Mouse (Mus musculus) cerebral cortex, adult 2 months (tissue): Measurements from ENCODE around the gene Pak7.

Experiments used
- WGBS: fragments of 180-500 bp; shearing (Covaris S2); methylation state at CpG from one replicate; pipeline ENCODE4 v1.1.7; 2018; 5-methylcytosine and 5-hydroxymethylcytosine counted together

Pak7 gene

GRCm38 (mm10) chr2:136149530-136149929, 238.2 kb downstream of the Pak7 start:
- 30% methylated on average over 4 of the region's 4 CpGs for WGBS

- under 1% methylated on average over 6 of the region's 6 CpGs for WGBS
Measured at GRCm38 (mm10) chr2:136148999-136149398, 238.8 kb downstream of the Pak7 start.

GRCm38 (mm10) chr2:136140807-136141206, 247.0 kb downstream of the Pak7 start:
- 55% methylated on average over 2 of the region's 2 CpGs for WGBS

- WGBS: 62% methylated on average over 4 of the region's 4 CpGs
Measured at GRCm38 (mm10) chr2:136139159-136140069, 248.4 kb downstream of the Pak7 start.

GRCm38 (mm10) chr2:136121867-136122266, 265.9 kb downstream of the Pak7 start:
- 67% methylated on average over 6 of the region's 6 CpGs for WGBS

- 62% methylated on average over 2 of the region's 2 CpGs for WGBS
Measured at GRCm38 (mm10) chr2:136118006-136118405, 269.8 kb downstream of the Pak7 start.

GRCm38 (mm10) chr2:136113374-136113773, 274.4 kb downstream of the Pak7 start:
- 48% methylated on average over 6 of the region's 6 CpGs for WGBS

- 18% methylated on average over 2 of the region's 2 CpGs for WGBS
Measured at GRCm38 (mm10) chr2:136109038-136109363, 278.8 kb downstream of the Pak7 start.

- WGBS: 25% methylated on average over 6 of the region's 6 CpGs
Measured at GRCm38 (mm10) chr2:136108124-136109037, 279.4 kb downstream of the Pak7 start.

- 67% methylated on average over 3 of the region's 3 CpGs for WGBS
Measured at GRCm38 (mm10) chr2:136097143-136097542, 290.6 kb downstream of the Pak7 start.

GRCm38 (mm10) chr2:136095978-136096377, 291.8 kb downstream of the Pak7 start:
- 49% methylated on average over 2 of the region's 2 CpGs for WGBS

- 82% methylated on average over 1 of the region's 1 CpGs for WGBS
Measured at GRCm38 (mm10) chr2:136064356-136064755, 323.4 kb downstream of the Pak7 start.

GRCm38 (mm10) chr2:136059029-136059669, 328.6 kb downstream of the Pak7 start:
- WGBS: 3% methylated on average over 37 of the region's 37 CpGs

GRCm38 (mm10) chr2:136058398-136058797, 329.4 kb downstream of the Pak7 start:
- 5% methylated on average over 7 of the region's 7 CpGs for whole genome bisulfite sequencing

- 3% methylated on average over 19 of the region's 19 CpGs for WGBS
Measured at GRCm38 (mm10) chr2:136057861-136058331, 329.9 kb downstream of the Pak7 start.

GRCm38 (mm10) chr2:136051688-136052289, 336.0 kb downstream of the Pak7 start, which contains the start of gene Lamp5:
Lamp5 (plus strand) TSS chr2:136052239.
- 9% methylated on average over 8 of the region's 8 CpGs for WGBS

- 22% methylated on average over 27 of the region's 27 CpGs for WGBS
Measured at GRCm38 (mm10) chr2:136050793-136051615, 336.8 kb downstream of the Pak7 start.

GRCm38 (mm10) chr2:136048464-136048863, 339.3 kb downstream of the Pak7 start:
- WGBS: 93% methylated on average over 4 of the region's 4 CpGs
